Mouse (Mus musculus): ENCODE measurements around the gene Gm20547.

DNA sequence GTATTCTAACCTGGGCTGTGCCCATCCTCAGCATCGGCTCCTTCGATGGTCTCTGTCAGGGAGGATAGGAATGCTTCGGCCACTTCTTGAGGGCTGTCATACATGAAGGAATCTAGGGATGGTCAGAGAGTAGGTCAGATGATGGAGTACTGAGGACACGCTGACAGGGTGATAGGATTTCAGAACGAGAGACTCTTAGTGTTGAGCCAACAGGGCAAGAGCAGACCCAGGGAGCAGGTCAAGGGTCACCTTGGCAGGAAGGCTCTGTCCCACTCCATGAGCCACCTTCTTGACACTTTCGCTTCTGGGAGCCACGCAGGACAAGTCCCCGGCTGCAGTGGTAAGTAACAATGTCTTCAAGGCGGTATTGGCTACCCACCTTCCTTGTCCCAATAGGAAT is 21.3 kb downstream of the Gm20547 start:
- TF ChIP-seq CTCF (IDR thresholded peaks at IDR 0.05; ENCODE audit: control insufficient read depth, insufficient read depth, insufficient replicate concordance, low read depth, low read length): no peak
- TF ChIP-seq POLR2A (IDR thresholded peaks at IDR 0.05; ENCODE audit: control insufficient read depth, low read depth, low read length): no peak

Data from testis, adult 2 months (tissue).